Mouse (Mus musculus) brown adipose tissue, adult 24 weeks (tissue): ENCODE results near the gene Olfr12. TPM values are rescaled to one million over a fixed set of nuclear protein-coding genes. Genes with fewer than 3 reads are reported as not detected.

Experiments used
- H3K27ac ChIP-seq: fragments of 200-500 bp; replicated peaks from 2 replicates; pipeline ENCODE4 v1.5.1; 2012; ENCODE audit warnings: low read depth, mild to moderate bottlenecking, low read length
- H3K4me1 ChIP-seq: fragments of 200-500 bp; 2 replicates; pipeline ENCODE4 v1.6.1; 2012; ENCODE audit warnings: low read length, mixed read lengths; ENCODE audit not compliant: control insufficient read depth, insufficient read depth, insufficient read length
- H3K4me3 ChIP-seq: fragments of 200-500 bp; 2 replicates; pipeline ENCODE4 v1.5.1; 2012; ENCODE audit warnings: low read depth, mild to moderate bottlenecking, low read length, moderate library complexity; ENCODE audit not compliant: insufficient read depth
- polyA plus RNA-seq: library from polyadenylated mRNA; stranded (reverse); fragments of >200 nt; gene quantifications from 2 replicates; pipeline ENCODE4 v1.2.4, GENCODE M21; 2012; ENCODE audit not compliant: missing spikeins, insufficient read depth, insufficient read length

The Olfr12 gene
- polyA plus RNA-seq, 1 experiment = not detected

- Histone ChIP-seq H3K4me3 (no peak overlapping the region), H3K27ac (no peak overlapping the region), H3K4me1 (no peaks in the 10 kb centered on the region)
Observed at GRCm38 (mm10) chr1:92634569-92634968, 17.0 kb downstream of the Olfr12 start.

GRCm38 (mm10) chr1:92634976-92635599 is 17.5 kb downstream of the Olfr12 start:
- Histone ChIP-seq H3K4me1 (peaks cover 1% of the 10 kb centered on the region; the same call in 1 of the 2 replicates), H3K27ac (no peak overlapping the region), H3K4me3 (no peak overlapping the region)

GRCm38 (mm10) chr1:92636015-92636414 is 18.4 kb downstream of the Olfr12 start:
- H3K27ac ChIP-seq = no peak overlapping the region
- no peak overlapping the region for H3K4me3 ChIP-seq
- peaks cover 11% of the 10 kb centered on the region for H3K4me1 ChIP-seq

DNA sequence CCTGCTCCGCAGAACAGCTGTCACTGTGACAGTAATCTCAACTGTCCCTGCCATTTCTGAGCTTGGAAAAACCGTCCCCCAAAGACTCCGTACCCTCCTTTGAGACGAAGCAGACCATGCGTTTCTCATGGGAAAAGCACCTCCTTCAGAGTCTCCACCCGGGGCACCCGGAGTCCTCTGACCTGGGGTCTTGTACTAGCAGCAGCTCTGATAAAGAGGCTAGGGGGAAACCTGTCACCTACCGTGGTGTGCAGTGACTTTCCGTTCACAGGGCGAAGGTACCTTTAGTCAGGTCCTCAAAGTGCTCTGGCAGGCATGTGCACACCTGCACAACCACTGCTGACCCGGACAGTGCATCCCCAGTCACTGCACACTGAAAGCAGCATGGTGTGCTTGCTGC is 19.1 kb downstream of the Olfr12 start:
- Histone ChIP-seq H3K4me1 (peaks cover 12% of the 10 kb centered on the region), H3K27ac (no peak overlapping the region), H3K4me3 (no peak overlapping the region)

GRCm38 (mm10) chr1:92637501-92638172 is 20.0 kb downstream of the Olfr12 start:
- Histone ChIP-seq H3K27ac (no peak overlapping the region), H3K4me3 (no peak overlapping the region), H3K4me1 (peaks cover 15% of the 10 kb centered on the region)

DNA sequence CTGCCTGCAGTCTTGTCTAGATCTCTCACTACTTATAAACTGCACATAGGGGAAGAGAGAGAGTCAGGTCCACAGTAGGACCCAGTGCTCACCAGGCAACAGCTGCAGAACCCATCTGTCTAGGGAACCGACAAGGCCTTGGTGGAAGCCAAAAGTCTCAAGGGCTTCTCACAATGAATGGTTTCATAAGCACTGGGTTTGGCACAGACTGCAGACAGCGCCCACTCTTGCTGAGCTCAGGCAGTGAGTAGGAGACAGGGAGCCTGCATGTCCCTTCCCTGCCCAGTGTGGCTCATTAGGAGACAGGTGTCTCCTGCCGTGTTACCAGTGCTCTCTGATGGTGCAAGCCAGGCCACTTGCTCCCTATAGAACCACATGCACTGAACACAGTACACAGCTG is 20.6 kb downstream of the Olfr12 start:
- Histone ChIP-seq H3K27ac (no peak overlapping the region), H3K4me3 (no peak overlapping the region), H3K4me1 (peaks cover 15% of the 10 kb centered on the region)

DNA sequence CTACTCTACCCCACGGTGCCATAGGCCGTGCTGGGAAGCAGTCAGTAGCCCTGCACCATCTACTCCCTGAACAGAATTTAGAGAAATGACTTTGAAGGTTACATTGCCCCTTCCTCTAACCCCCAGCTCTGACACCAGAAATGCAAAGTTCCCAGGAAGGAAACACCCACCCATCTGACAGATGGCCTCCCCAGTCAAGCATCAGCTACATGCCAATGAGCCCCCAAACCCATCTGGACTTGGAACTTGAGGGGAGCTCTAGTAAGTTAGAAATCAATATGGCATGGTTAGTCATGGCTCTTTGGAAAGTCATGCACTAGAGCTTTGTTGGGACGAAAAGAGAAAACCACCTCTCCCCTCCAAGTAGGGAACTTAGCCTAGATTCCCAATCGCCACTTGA is 21.1 kb downstream of the Olfr12 start:
- H3K27ac ChIP-seq = no peak overlapping the region
- H3K4me3 ChIP-seq = no peak overlapping the region
- peaks cover 15% of the 10 kb centered on the region for H3K4me1 ChIP-seq

DNA sequence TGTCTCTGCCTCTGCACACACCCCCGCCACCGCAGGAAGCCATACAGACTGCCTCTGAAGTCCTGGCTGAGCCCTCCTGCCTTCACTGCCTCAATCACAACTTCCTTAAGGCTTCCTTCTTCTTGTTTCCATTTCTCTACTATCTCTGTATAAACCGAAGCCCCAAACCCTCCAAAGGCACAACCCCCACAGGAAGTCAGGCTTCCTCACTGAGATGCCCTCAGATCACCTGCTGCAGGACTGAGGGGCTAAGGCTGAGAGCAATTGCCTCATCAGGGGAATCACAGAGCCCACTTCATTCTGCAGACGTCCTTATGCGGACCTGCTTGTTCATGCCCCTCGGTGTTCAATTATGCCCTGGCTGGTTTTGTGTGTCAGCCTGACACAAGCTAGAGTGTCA is 22.8 kb downstream of the Olfr12 start:
- Histone ChIP-seq H3K4me3 (peak overlapping the region; percentile 76), H3K27ac (no peak overlapping the region), H3K4me1 (peaks cover 15% of the 10 kb centered on the region)

DNA sequence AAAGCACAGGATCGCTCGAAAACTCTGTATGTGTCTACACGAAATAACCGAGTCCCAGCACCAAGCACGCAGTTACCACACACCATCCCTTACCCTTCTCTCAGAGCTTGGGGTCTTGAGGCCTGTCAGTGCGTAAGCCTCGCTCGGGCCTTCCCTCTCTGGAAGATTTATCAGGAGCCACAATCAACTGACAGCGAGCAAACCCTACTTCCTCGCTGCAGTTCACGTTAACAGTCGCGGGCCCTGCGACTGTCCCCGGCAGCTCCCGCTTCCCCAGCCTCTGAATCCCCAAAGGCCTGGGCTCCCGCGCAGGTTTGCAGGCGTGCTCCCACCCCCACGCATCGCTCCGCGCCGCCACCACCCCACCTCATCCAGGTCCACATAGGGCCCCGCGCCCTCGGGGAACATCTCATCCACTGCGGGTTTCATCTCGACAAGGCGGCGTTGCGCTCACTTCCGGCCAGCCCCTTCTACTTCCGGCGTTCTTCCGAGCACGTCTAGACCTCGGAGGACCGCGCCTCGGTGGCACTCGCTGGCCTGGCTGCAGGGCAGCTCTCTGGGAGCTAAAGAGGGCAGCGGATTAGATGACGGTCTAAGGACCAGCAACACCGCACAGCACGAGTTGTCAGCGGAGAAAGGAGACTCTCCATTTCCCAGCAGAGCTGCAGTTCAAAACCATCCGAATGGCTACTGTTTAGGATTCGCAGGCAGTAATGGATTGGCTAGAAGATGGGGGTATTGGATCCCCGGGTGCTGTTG is 24.1 kb downstream of the Olfr12 start, which contains the start of gene Cops9:
TSS of gene Cops9 (minus strand) at position 472 of the 759 bp plus-strand sequence.
- H3K27ac ChIP-seq = peak within 1 kb of the TSS; percentile 11
- peak within 1 kb of the TSS; percentile 76 for H3K4me3 ChIP-seq
- peaks cover 15% of the 10 kb centered on the region for H3K4me1 ChIP-seq

DNA sequence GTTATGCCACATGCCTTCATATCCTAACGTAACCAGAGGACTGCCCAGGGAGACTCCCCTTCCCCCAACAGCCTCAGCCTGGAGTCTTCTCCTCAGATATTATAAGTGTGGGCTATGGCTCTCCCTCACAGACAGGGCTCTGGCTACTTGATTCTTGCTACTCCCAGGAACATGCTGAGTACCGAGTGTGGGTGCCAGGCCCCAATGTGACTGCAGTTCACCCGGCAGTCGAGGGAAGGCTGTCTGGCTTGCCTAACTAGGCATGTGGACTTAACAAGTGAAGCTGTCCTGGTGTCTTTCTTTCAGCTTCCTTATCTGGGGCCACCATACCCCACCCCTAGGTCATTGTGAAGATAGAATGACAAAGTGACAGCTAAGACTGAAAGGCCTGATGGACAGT is 26.1 kb downstream of the Olfr12 start:
- Histone ChIP-seq H3K4me3 (no peak overlapping the region), H3K27ac (no peak overlapping the region), H3K4me1 (peaks cover 15% of the 10 kb centered on the region)

- no peak overlapping the region for H3K27ac ChIP-seq
- H3K4me3 ChIP-seq = no peak overlapping the region
- peaks cover 15% of the 10 kb centered on the region for H3K4me1 ChIP-seq
Observed at GRCm38 (mm10) chr1:92644916-92645315, 27.3 kb downstream of the Olfr12 start.

DNA sequence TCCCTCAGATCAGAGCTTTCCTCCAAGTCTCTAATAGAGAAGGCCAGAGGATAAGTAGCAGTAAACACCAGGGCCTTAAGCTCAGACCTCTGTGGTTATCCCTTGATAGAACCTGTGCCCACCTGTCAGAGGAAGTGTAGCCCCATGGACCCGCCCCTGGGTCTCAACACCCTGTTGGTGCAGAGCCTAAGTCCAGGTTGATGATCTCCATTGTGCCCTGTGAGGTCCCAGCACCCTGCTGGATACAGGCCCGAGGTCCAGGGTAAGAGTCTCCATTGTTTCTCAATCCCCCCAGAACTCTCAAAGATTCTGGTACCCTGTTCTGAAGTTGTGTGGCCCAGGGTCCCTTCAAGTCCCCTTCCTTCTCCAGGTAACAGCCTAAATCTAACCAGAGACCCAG is 28.5 kb downstream of the Olfr12 start:
- H3K27ac ChIP-seq = no peak overlapping the region
- no peak overlapping the region for H3K4me3 ChIP-seq
- H3K4me1 ChIP-seq = peaks cover 4% of the 10 kb centered on the region; the same call in 1 of the 2 replicates

GRCm38 (mm10) chr1:92646601-92647000 is 29.0 kb downstream of the Olfr12 start:
- H3K4me3 ChIP-seq = no peak overlapping the region
- H3K27ac ChIP-seq = no peak overlapping the region
- peaks cover 3% of the 10 kb centered on the region; the same call in 1 of the 2 replicates for H3K4me1 ChIP-seq

DNA sequence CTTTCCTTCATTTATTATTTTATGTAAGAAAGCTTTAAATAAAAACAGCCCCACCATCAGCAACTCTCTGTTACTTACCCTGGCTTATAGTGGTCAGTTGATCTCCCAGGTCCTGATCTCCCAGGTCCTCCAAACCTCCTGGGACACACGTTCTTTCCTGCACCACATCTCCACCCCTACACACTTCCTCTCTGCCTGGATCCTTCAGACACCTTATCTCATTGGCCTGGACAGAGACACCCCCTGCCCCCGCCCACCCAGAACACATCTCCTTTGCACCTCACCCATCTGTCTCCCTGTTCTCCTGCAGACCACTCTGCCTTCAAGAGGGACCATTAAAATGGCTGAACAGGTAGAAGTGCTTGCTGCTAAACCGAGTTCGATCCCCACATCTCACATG is 29.4 kb downstream of the Olfr12 start:
- no peak overlapping the region for H3K4me3 ChIP-seq
- H3K27ac ChIP-seq = no peak overlapping the region
- H3K4me1 ChIP-seq = peaks cover 3% of the 10 kb centered on the region; the same call in 1 of the 2 replicates

DNA sequence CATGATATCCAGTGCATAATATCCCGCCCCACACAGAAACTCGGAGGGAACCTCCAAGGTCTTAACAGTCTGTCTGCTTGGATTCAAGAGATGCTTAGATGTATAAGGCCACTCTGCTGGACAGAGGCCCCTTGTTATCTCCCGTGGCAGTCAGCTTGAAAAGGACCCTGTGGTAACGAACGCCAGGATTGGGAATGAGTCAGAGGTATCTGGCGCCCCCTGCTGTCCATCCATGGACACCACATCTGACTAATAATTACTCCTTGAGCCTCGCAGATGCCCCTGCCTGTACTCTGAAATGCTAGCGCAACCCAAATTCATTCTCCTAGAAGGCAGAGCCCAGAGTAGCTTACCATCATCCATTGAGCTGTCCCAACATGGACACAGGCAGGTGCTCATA is 30.2 kb downstream of the Olfr12 start:
- H3K4me1 ChIP-seq = no peaks in the 10 kb centered on the region

More for the DNA sequence above, 30.2 kb downstream of the Olfr12 start:
- Histone ChIP-seq H3K4me3 (no peak overlapping the region), H3K27ac (no peak overlapping the region)
